Mouse (Mus musculus) pancreas, adult 10 weeks (tissue): ENCODE measurements around the gene Rlbp1. TPM values are rescaled to one million over a fixed set of nuclear protein-coding genes. Genes with fewer than 3 reads are reported as not detected.

Source experiments
- polyA plus RNA-seq: library from polyadenylated mRNA; stranded (reverse); fragments of 350-450 nt; fragmentation: Illumina TruSeq; extraction: RNeasy Lipid Tissue Mini Kit (QIAGEN cat#74804); gene quantifications from one replicate; pipeline ENCODE4 v1.2.3, GENCODE M21; 2015; ENCODE audit warnings: low read depth, low replicate concordance; ENCODE audit not compliant: insufficient read depth

Gene Rlbp1
- not detected for polyA plus RNA-seq

GRCm38 (mm10) chr7:79386422-79387133 lies at the start of gene Rlbp1:
Gene Rlbp1 (minus strand): TSS chr7:79387048.

GRCm38 (mm10) chr7:79391883-79392649 lies 5.2 kb upstream of the Rlbp1 start, which contains the start of gene Fanci:
Gene Fanci (plus strand): TSS chr7:79391929.

Other genes starting within 250 kb of the Rlbp1 start
- gene Mfge8, start 238.0 kb downstream of the Rlbp1 start, polyA plus RNA-seq = 62.6 TPM
- 7.6 TPM for gene Abhd2, start 113.8 kb downstream of the Rlbp1 start, polyA plus RNA-seq
- gene Fanci, start 4.9 kb upstream of the Rlbp1 start, polyA plus RNA-seq = not detected
- 15.7 TPM for gene Polg, start 79.3 kb upstream of the Rlbp1 start, polyA plus RNA-seq
- not detected for gene Rhcg, start 230.6 kb upstream of the Rlbp1 start, polyA plus RNA-seq